Mouse (Mus musculus) layer of hippocampus, adult 9-11 months (tissue): ENCODE results near the gene Bmp6.

Experiments used
- DNase-seq: peaks from one replicate; pipeline ENCODE4 v3.0.0; 2022

The Bmp6 gene

GRCm38 (mm10) chr13:38344713-38345430, at the start of gene Bmp6:
Gene Bmp6, plus strand, starts transcription at chr13:38345107.
- peak; percentile 67 for DNase-seq

GRCm38 (mm10) chr13:38296166-38296565, 48.7 kb upstream of the Bmp6 start:
- DNase-seq = no peak

GRCm38 (mm10) chr13:38296601-38297000, 48.3 kb upstream of the Bmp6 start:
- DNase-seq = no peak

- no peak for DNase-seq
Observed at GRCm38 (mm10) chr13:38311125-38311524, 33.8 kb upstream of the Bmp6 start.

GRCm38 (mm10) chr13:38312357-38313040, 32.4 kb upstream of the Bmp6 start:
- DNase-seq = no peak

- no peak for DNase-seq
Observed at GRCm38 (mm10) chr13:38314590-38314989, 30.3 kb upstream of the Bmp6 start.

- DNase-seq = no peak
Observed at GRCm38 (mm10) chr13:38318418-38318817, 26.5 kb upstream of the Bmp6 start.

GRCm38 (mm10) chr13:38320354-38320753, 24.6 kb upstream of the Bmp6 start:
- DNase-seq = no peak

- DNase-seq = no peak
Observed at GRCm38 (mm10) chr13:38324452-38324851, 20.5 kb upstream of the Bmp6 start.

- DNase-seq = no peak
Observed at GRCm38 (mm10) chr13:38327377-38327776, 17.5 kb upstream of the Bmp6 start.

GRCm38 (mm10) chr13:38333496-38333895, 11.4 kb upstream of the Bmp6 start:
- DNase-seq = no peak

- no peak for DNase-seq
Observed at GRCm38 (mm10) chr13:38342598-38342997, 2.3 kb upstream of the Bmp6 start.

GRCm38 (mm10) chr13:38343202-38343601, 1.7 kb upstream of the Bmp6 start:
- DNase-seq = no peak

GRCm38 (mm10) chr13:38345431-38345820, 519 bp downstream of the Bmp6 start:
- no peak for DNase-seq

- no peak for DNase-seq
Observed at GRCm38 (mm10) chr13:38346096-38346915, 1.4 kb downstream of the Bmp6 start.

- no peak for DNase-seq
Observed at GRCm38 (mm10) chr13:38347021-38347774, 2.3 kb downstream of the Bmp6 start.

GRCm38 (mm10) chr13:38347775-38348135, 2.8 kb downstream of the Bmp6 start:
- no peak for DNase-seq

- DNase-seq = no peak
Observed at GRCm38 (mm10) chr13:38349046-38349445, 4.1 kb downstream of the Bmp6 start.

GRCm38 (mm10) chr13:38349818-38350217, 4.9 kb downstream of the Bmp6 start:
- DNase-seq = no peak

- DNase-seq = no peak
Observed at GRCm38 (mm10) chr13:38351996-38352395, 7.1 kb downstream of the Bmp6 start.

GRCm38 (mm10) chr13:38352986-38353385, 8.1 kb downstream of the Bmp6 start:
- no peak for DNase-seq

GRCm38 (mm10) chr13:38353420-38354255, 8.7 kb downstream of the Bmp6 start:
- no peak for DNase-seq
